Comparison of ENCODE assay signal across 9 mouse cellular contexts in the genomic region with DNA sequence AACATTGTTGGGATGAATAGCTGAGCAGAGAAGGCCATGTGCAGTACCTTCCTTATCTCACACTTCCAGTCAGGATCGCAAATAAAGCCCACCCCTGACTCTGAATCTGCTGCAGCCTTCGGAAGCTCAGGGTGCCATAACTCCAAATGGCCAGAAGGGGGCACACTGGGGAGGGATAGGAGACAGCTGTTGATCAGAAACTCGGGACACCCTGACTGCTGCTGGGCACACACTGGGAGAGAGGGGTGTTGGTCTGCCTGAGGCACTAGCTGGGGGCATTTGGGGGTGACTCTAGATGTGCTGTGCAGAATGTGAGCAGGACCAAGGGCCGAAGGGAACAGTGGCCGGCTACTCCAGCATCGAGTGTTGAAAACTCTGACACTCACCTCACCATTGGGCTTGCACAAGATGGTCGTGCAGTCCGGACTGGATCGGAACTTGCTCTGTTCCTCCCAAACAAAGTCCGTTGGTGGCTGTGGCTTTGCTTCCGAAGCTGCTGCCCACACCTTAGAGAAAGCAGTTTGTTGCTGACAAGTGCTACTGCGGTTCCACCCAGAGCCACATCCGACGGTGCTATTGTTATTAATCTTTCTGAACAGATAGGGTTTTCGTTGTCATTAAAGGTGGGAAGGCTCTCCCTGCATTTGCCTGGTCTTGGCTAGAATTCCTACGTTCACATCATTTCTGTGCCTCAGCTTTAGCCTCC.
A peak's percentile ranks its signal among the peaks of the same experiment; 100 is the strongest.
DNase-seq lines count a peak whose midpoint lies in the region; TF ChIP-seq lines count a peak whose summit lies in the region.
"Had no signal": no experiment of that assay in that cellular context is flagged by ENCODE, and none has a peak within 500 bp of the region (broad histone marks: within the 10 kb centered on the region; RNA-seq: fewer than 3 reads in every experiment).

No protein-coding gene starts in this region.

- peaks cover 2 to 3% of the 10 kb centered on the region in 2 experiments; a peak in 2 of 4 replicates for H3K4me1 ChIP-seq in ES-E14 (ENCODE audit: control insufficient read depth in 2 of 2, insufficient read depth in 2 of 2, low read length in 2 of 2, poor library complexity in 1 of 2)
- no peaks in the 10 kb centered on the region for H3K4me1 ChIP-seq in limb, embryonic 10.5 days
- H3K4me1 ChIP-seq: lung, embryonic 15.5 days had no signal

- intact Hi-C loops in left cerebral cortex, postnatal 4 days (cut with DNase I), result no loop called here
- intact Hi-C loops in gastrocnemius, postnatal 14 days (cut with DNase I; ENCODE audit: low total_unique reads), result no loop called here

- in situ Hi-C loops in ES-E14 (cut with MboI; ENCODE audit: low sequenced_read_pairs in 2 of 2, unreplicated experiment in 2 of 2), result no loop called here

- peak; percentile 59 for DNase-seq in left cerebral cortex, postnatal 4 days
- no peak for DNase-seq in left cerebral cortex, adult 8-10 months (ENCODE audit: low spot score in 2 of 2)
- DNase-seq in ES-E14 (ENCODE audit: low read depth, low spot score), result peak; percentile 75
- peak; percentile 41 for DNase-seq in c-Kit-positive CD71-negative TER-119-negative erythroid progenitor cells, embryonic 14.5 days (ENCODE audit: low read depth)
- peak; percentile 63 for DNase-seq in gastrocnemius, postnatal 14 days
- DNase-seq in limb, embryonic 10.5 days (ENCODE audit: low spot score), result peak; percentile 58
- peak; percentile 42 for DNase-seq in right cerebral cortex, postnatal 14 days
- peak; percentile 36 for DNase-seq in yolk sac, embryonic 10.5 days (ENCODE audit: low spot score)

- H3K27ac ChIP-seq in ES-E14 (ENCODE audit: insufficient read depth, low read depth, low read length, poor library complexity, severe bottlenecking), result no peak overlapping the region
- peak overlapping the region; percentile 11; the same call in 1 of the 2 replicates for H3K27ac ChIP-seq in limb, embryonic 10.5 days
- H3K27ac ChIP-seq: lung, embryonic 15.5 days had no signal

- H3K9ac ChIP-seq in ES-E14 (ENCODE audit: insufficient read depth, low read depth, low read length, poor library complexity, severe bottlenecking), result peak overlapping the region; percentile 50; the same call in 1 of the 2 replicates
- H3K9ac ChIP-seq: lung, embryonic 15.5 days had no signal

- H3K9me3 ChIP-seq in ES-E14 (ENCODE audit: control insufficient read depth, insufficient read depth, low read depth, low read length), result no peaks in the 10 kb centered on the region
- no peaks in the 10 kb centered on the region for H3K9me3 ChIP-seq in limb, embryonic 10.5 days (replicated peaks)
- H3K9me3 ChIP-seq: lung, embryonic 15.5 days had no signal

- whole genome bisulfite sequencing in limb, embryonic 10.5 days, result 75% methylated on average over 16 of the region's 16 CpGs

- H3K4me3 ChIP-seq in ES-E14 (ENCODE audit: insufficient read depth in 1 of 2, low read depth in 1 of 2, low read length in 2 of 2, poor library complexity in 1 of 2, severe bottlenecking in 1 of 2), result peak overlapping the region; percentile 29; a peak in 2 of 4 replicates
- no peak overlapping the region for H3K4me3 ChIP-seq in limb, embryonic 10.5 days
- H3K4me3 ChIP-seq: lung, embryonic 15.5 days had no signal

- H3K36me3 ChIP-seq in ES-E14 (ENCODE audit: control insufficient read depth, insufficient read depth, low read length, poor library complexity, severe bottlenecking), result no peaks in the 10 kb centered on the region
- H3K36me3 ChIP-seq in limb, embryonic 10.5 days, result no peaks in the 10 kb centered on the region
- H3K36me3 ChIP-seq: lung, embryonic 15.5 days had no signal

- H3K27me3 ChIP-seq in limb, embryonic 10.5 days (ENCODE audit: low read depth, poor library complexity, severe bottlenecking), result no peaks in the 10 kb centered on the region
- H3K27me3 ChIP-seq: lung, embryonic 15.5 days had no signal

TF ChIP-seq in ES-E14, 5 proteins besides CTCF, POLR2A, EP300 and RAD21:
- TF ChIP-seq ZC3H11A (IDR thresholded peaks at IDR 0.05; ENCODE audit: borderline replicate concordance, low read depth, low read length) (peak; percentile 50; the same call in 1 of the 2 replicates), CHD2 (IDR thresholded peaks at IDR 0.05; ENCODE audit: low read depth, low read length) (no peak)
TF ChIP-seq in ES-E14: peak in this region for 1.

Comparison
In these comparisons a context has a peak if more than half of its experiments do, and no peak if none do; other contexts are left out.
1. DNase-seq: peak in left cerebral cortex, postnatal 4 days (single experiment), ES-E14 (single experiment), c-Kit-positive CD71-negative TER-119-negative erythroid progenitor cells, embryonic 14.5 days (single experiment), gastrocnemius, postnatal 14 days (single experiment), limb, embryonic 10.5 days (single experiment), right cerebral cortex, postnatal 14 days (single experiment) and yolk sac, embryonic 10.5 days (single experiment); none in left cerebral cortex, adult 8-10 months (0 of 2).